8 mouse cellular contexts compared by ENCODE assay signal in genomic region chr6:139874418-139875176, GRCm38 (mm10).
A peak's percentile ranks its signal among the peaks of the same experiment; 100 is the strongest.
DNase-seq lines count a peak whose midpoint lies in the region; ATAC-seq and TF ChIP-seq lines count a peak whose summit lies in the region.

No protein-coding gene starts in this region.

- peak overlapping the region; percentile 29; the same call in 1 of the 2 replicates for H3K27ac ChIP-seq in heart, adult 2 months
- no peak overlapping the region for H3K27ac ChIP-seq in heart, embryonic 11.5 days (ENCODE audit: low read depth, low read length)
- H3K27ac ChIP-seq in forebrain, postnatal 0 days (ENCODE audit: low read depth, low read length): no peak overlapping the region
- H3K27ac ChIP-seq in hindbrain, embryonic 15.5 days (replicated peaks): no peak overlapping the region

- peak; percentile 30 to 40 for DNase-seq in heart, adult 2 months
- DNase-seq in forebrain, postnatal 0 days: peak; percentile 56
- DNase-seq in layer of hippocampus, adult 9-11 months: peak; percentile 64
- peak; percentile 72 for DNase-seq in lung, postnatal 36 days
- DNase-seq in thymus, postnatal 25 days: peak; percentile 3

- no peak overlapping the region for H3K4me2 ChIP-seq in heart, embryonic 11.5 days
- no peak overlapping the region for H3K4me2 ChIP-seq in forebrain, postnatal 0 days (ENCODE audit: low read depth)
- no peak overlapping the region for H3K4me2 ChIP-seq in hindbrain, embryonic 15.5 days

- H3K79me2 ChIP-seq in heart, adult 2 months (replicated peaks; ENCODE audit: control insufficient read depth, insufficient read depth, low read length): no peaks in the 10 kb centered on the region

- no peak for TF ChIP-seq POLR2A in heart, adult 2 months (IDR thresholded peaks at IDR 0.05; ENCODE audit: insufficient read depth, low read depth, low read length)

- no peak for ATAC-seq in heart, embryonic 11.5 days (replicated peaks; ENCODE audit: insufficient number of reproducible peaks, low FRiP score, low TSS enrichment)
- ATAC-seq in cerebellum, adult (ENCODE audit: insufficient number of reproducible peaks, low FRiP score, low TSS enrichment): peak; percentile 72; the same call in 1 of the 2 replicates
- peak; percentile 20; the same call in 1 of the 2 replicates for ATAC-seq in forebrain, postnatal 0 days
- peak; percentile 38; the same call in 1 of the 2 replicates for ATAC-seq in hindbrain, embryonic 15.5 days (ENCODE audit: low FRiP score, low read depth)

- WGBS in heart, adult 2 months: 21% methylated on average over 3 of the region's 3 CpGs
- WGBS in heart, embryonic 11.5 days (ENCODE audit: insufficient replicate concordance): 39% methylated on average over 3 of the region's 3 CpGs
- WGBS in forebrain, postnatal 0 days: 36% methylated on average over 3 of the region's 3 CpGs
- WGBS in hindbrain, embryonic 15.5 days: 51% methylated on average over 3 of the region's 3 CpGs

- H3K9me3 ChIP-seq in heart, embryonic 11.5 days (replicated peaks; ENCODE audit: control insufficient read depth, low read length): no peaks in the 10 kb centered on the region
- H3K9me3 ChIP-seq in forebrain, postnatal 0 days (ENCODE audit: low read length): no peaks in the 10 kb centered on the region
- no peaks in the 10 kb centered on the region for H3K9me3 ChIP-seq in hindbrain, embryonic 15.5 days

- intact Hi-C loops in heart, adult 2 months (cut with DNase I): loop anchor here (5.0 to 10.0 kb wide), 3 partner anchors 73 to 568 kb away; no protein-coding TSS in a partner anchor

- H3K36me3 ChIP-seq in heart, adult 2 months (ENCODE audit: control insufficient read depth, insufficient read depth, low read length): no peaks in the 10 kb centered on the region; the same call in 1 of the 2 replicates
- no peaks in the 10 kb centered on the region for H3K36me3 ChIP-seq in heart, embryonic 11.5 days (ENCODE audit: control insufficient read depth, insufficient read depth, low read length)
- no peaks in the 10 kb centered on the region for H3K36me3 ChIP-seq in forebrain, postnatal 0 days (ENCODE audit: insufficient read depth)
- no peaks in the 10 kb centered on the region for H3K36me3 ChIP-seq in hindbrain, embryonic 15.5 days

- no peak overlapping the region for H3K9ac ChIP-seq in heart, adult 2 months (ENCODE audit: low read depth, low read length)
- H3K9ac ChIP-seq in heart, embryonic 11.5 days (ENCODE audit: low read depth, low read length): no peak overlapping the region
- no peak overlapping the region for H3K9ac ChIP-seq in forebrain, postnatal 0 days
- H3K9ac ChIP-seq in hindbrain, embryonic 15.5 days: no peak overlapping the region

- 0 out of 2 replicates have a peak, but pooled peaks cover 1% of the 10 kb centered on the region for H3K27me3 ChIP-seq in heart, adult 2 months (ENCODE audit: control insufficient read depth, insufficient read depth, low read length)
- no peaks in the 10 kb centered on the region for H3K27me3 ChIP-seq in heart, embryonic 11.5 days (ENCODE audit: control insufficient read depth, insufficient read depth, low read length)
- H3K27me3 ChIP-seq in forebrain, postnatal 0 days (ENCODE audit: insufficient read depth, low read length): no peaks in the 10 kb centered on the region
- no peaks in the 10 kb centered on the region for H3K27me3 ChIP-seq in hindbrain, embryonic 15.5 days

- TF ChIP-seq EP300 in heart, adult 2 months (IDR thresholded peaks at IDR 0.05; ENCODE audit: insufficient read depth, low read depth, low read length): 0 out of 2 replicates have a peak, but pooled peaks have one; percentile 12

- peak; percentile 80 for TF ChIP-seq CTCF in heart, adult 2 months (IDR thresholded peaks at IDR 0.05)
- peak; percentile 67 for TF ChIP-seq CTCF in forebrain, postnatal 0 days (IDR thresholded peaks at IDR 0.05; ENCODE audit: low read depth)

- no peak overlapping the region for H3K4me3 ChIP-seq in heart, adult 2 months
- no peak overlapping the region for H3K4me3 ChIP-seq in heart, embryonic 11.5 days (ENCODE audit: low read depth, low read length)
- no peak overlapping the region for H3K4me3 ChIP-seq in forebrain, postnatal 0 days (ENCODE audit: low read depth, low read length)
- no peak overlapping the region for H3K4me3 ChIP-seq in hindbrain, embryonic 15.5 days

- peaks cover 5% of the 10 kb centered on the region for H3K4me1 ChIP-seq in heart, adult 2 months (ENCODE audit: control insufficient read depth, insufficient read depth, low read length)
- no peaks in the 10 kb centered on the region for H3K4me1 ChIP-seq in heart, embryonic 11.5 days (ENCODE audit: control insufficient read depth, insufficient read depth, low read length)
- H3K4me1 ChIP-seq in forebrain, postnatal 0 days (ENCODE audit: insufficient read depth): no peaks in the 10 kb centered on the region
- H3K4me1 ChIP-seq in hindbrain, embryonic 15.5 days (replicated peaks): no peaks in the 10 kb centered on the region

Comparison
In these comparisons a context has a peak if more than half of its experiments do, and no peak if none do; other contexts are left out.
1. DNase-seq: peak in every context shown above with its lines; median percentile 72 in lung, postnatal 36 days; 64 in layer of hippocampus, adult 9-11 months; 56 in forebrain, postnatal 0 days; 35 in heart, adult 2 months; 3 in thymus, postnatal 25 days.